In the genomic region with DNA sequence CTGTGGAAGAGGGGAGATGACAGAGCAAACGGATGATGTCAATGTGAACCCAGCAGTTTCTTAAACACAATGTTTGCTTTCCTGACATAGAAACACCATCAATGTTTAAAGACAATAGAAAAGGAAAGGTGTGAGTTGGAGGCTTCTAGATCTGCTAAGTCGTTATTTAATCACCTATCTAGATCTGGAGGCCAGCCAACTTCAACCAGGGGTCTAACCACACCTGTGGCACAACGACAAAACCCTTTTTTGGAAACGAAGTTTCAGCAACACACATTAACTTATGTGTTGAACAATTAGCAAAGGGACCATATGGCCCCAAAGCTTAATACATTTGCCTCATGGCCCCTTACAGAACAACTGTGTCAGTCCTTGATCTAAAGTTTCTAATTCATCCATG, we compare ENCODE assay signal across 22 mouse cellular contexts. TPM values are rescaled to one million over a fixed set of nuclear protein-coding genes. Genes with fewer than 3 reads are reported as not detected.
A peak's percentile ranks its signal among the peaks of the same experiment; 100 is the strongest.
DNase-seq lines count a peak whose midpoint lies in the region; ATAC-seq and TF ChIP-seq lines count a peak whose summit lies in the region.
"Had no signal": no experiment of that assay in that cellular context is flagged by ENCODE, and none has a peak within 500 bp of the region (broad histone marks: within the 10 kb centered on the region; RNA-seq: fewer than 3 reads in every experiment).

No protein-coding gene starts in this region.

- H3K79me2 ChIP-seq in heart, adult 2 months (replicated peaks; ENCODE audit: control insufficient read depth, insufficient read depth, low read length), result peaks cover 9% of the 10 kb centered on the region

- no peak overlapping the region for H3K4me2 ChIP-seq in midbrain, embryonic 15.5 days
- H3K4me2 ChIP-seq: embryonic facial prominence, embryonic 13.5 days; forebrain, embryonic 13.5 days; heart, embryonic 11.5 days; hindbrain, embryonic 14.5 days had no signal

- no peak overlapping the region for H3K4me3 ChIP-seq in heart, adult 2 months
- no peak overlapping the region for H3K4me3 ChIP-seq in midbrain, embryonic 15.5 days
- H3K4me3 ChIP-seq: embryonic facial prominence, embryonic 13.5 days; forebrain, embryonic 13.5 days had no signal

- peak overlapping the region; percentile 27 for H3K27ac ChIP-seq in heart, adult 2 months
- H3K27ac ChIP-seq in midbrain, embryonic 15.5 days, result no peak overlapping the region
- H3K27ac ChIP-seq: embryonic facial prominence, embryonic 13.5 days; forebrain, embryonic 13.5 days; hindbrain, embryonic 14.5 days had no signal

- H3K4me1 ChIP-seq in heart, adult 2 months (ENCODE audit: control insufficient read depth, insufficient read depth, low read length), result peaks cover 6% of the 10 kb centered on the region
- no peaks in the 10 kb centered on the region for H3K4me1 ChIP-seq in midbrain, embryonic 15.5 days
- H3K4me1 ChIP-seq: embryonic facial prominence, embryonic 13.5 days; forebrain, embryonic 13.5 days had no signal

- no peaks in the 10 kb centered on the region for H3K9me3 ChIP-seq in midbrain, embryonic 15.5 days
- H3K9me3 ChIP-seq: embryonic facial prominence, embryonic 13.5 days; forebrain, embryonic 13.5 days had no signal

- peak; percentile 13 for ATAC-seq in CD4-positive, CD25-positive, alpha-beta regulatory T cell, adult 4 months
- ATAC-seq in inflammation-experienced regulatory T-cells, adult 6 months, result peak; percentile 3
- ATAC-seq in erythroblast, adult 5-6 weeks (replicated peaks; ENCODE audit: low FRiP score, poor library complexity, severe bottlenecking), result no peak
- no peak for ATAC-seq in midbrain, embryonic 15.5 days (replicated peaks)
- ATAC-seq: forebrain, embryonic 13.5 days; forebrain, postnatal 0 days; intestine, postnatal 0 days; Patski had no signal

- peaks cover 20% of the 10 kb centered on the region for H3K36me3 ChIP-seq in heart, adult 2 months (ENCODE audit: control insufficient read depth, insufficient read depth, low read length)
- no peaks in the 10 kb centered on the region for H3K36me3 ChIP-seq in midbrain, embryonic 15.5 days (replicated peaks)
- H3K36me3 ChIP-seq: embryonic facial prominence, embryonic 13.5 days had no signal

- no peak for TF ChIP-seq CTCF in heart, adult 2 months (IDR thresholded peaks at IDR 0.05)

- no peak overlapping the region for H3K9ac ChIP-seq in heart, adult 2 months (ENCODE audit: low read depth, low read length)
- H3K9ac ChIP-seq in midbrain, embryonic 15.5 days, result no peak overlapping the region
- H3K9ac ChIP-seq: embryonic facial prominence, embryonic 13.5 days; forebrain, embryonic 13.5 days; forebrain, postnatal 0 days; hindbrain, embryonic 14.5 days had no signal

- WGBS in heart, adult 2 months, result 45% methylated on average over 4 of the region's 4 CpGs
- 82% methylated on average over 4 of the region's 4 CpGs for WGBS in midbrain, embryonic 15.5 days

- H3K27me3 ChIP-seq in heart, adult 2 months (ENCODE audit: control insufficient read depth, insufficient read depth, low read length), result no peaks in the 10 kb centered on the region
- no peaks in the 10 kb centered on the region for H3K27me3 ChIP-seq in midbrain, embryonic 15.5 days (replicated peaks)
- H3K27me3 ChIP-seq: embryonic facial prominence, embryonic 13.5 days; forebrain, embryonic 13.5 days; Patski had no signal

- no peak for DNase-seq in heart, adult 2 months
- no peak for DNase-seq in heart, postnatal 4 days
- DNase-seq in 416B (ENCODE audit: low read depth), result peak; percentile 51
- DNase-seq in gastrocnemius, postnatal 10 days, result no peak
- DNase-seq: adrenal gland, adult 2 months; adrenal gland, postnatal 25 days; cerebellum, adult 18-20 months; cerebellum, adult 9-11 months; cerebellum, postnatal 36 days; forebrain, postnatal 0 days; gastrocnemius, postnatal 36 days; heart, adult 18-20 months had no signal

- intact Hi-C loops in heart, adult 2 months (cut with DNase I), result no loop called here

- no peak for TF ChIP-seq POLR2A in heart, adult 2 months (IDR thresholded peaks at IDR 0.05; ENCODE audit: insufficient read depth, low read depth, low read length)

- TF ChIP-seq EP300 in heart, adult 2 months (IDR thresholded peaks at IDR 0.05; ENCODE audit: insufficient read depth, low read depth, low read length), result no peak

RNA-seq across cellular contexts. Expression of a gene that starts 6.0 kb away (rescaled TPM):
- 1 to 10 TPM; 5.3 to 5.4 TPM for total RNA-seq in heart, adult 2 months (2021)
- polyA plus RNA-seq in heart, adult 2 months (2012; rRNA removed), result 5.4 and 7.7 TPM in 2 replicates
- 10 to 100 TPM; 12.4 to 12.5 TPM for total RNA-seq in heart, postnatal 4 days (2021)
- polyA plus RNA-seq in CD4-positive, CD25-positive, alpha-beta regulatory T cell, adult 4 months (2017; shearing (Covaris generic)), result 100 to 1,000 TPM; 304 to 338 TPM
- 100 to 1,000 TPM; 205 to 255 (median 211) TPM for polyA plus RNA-seq in inflammation-experienced regulatory T-cells, adult 6 months (2017; shearing (Covaris generic))
- total RNA-seq in gastrocnemius, postnatal 10 days (2021), result 1 to 10 TPM; 3.3 to 5.4 TPM
- total RNA-seq in erythroblast, adult 5-6 weeks (2015; ENCODE audit: low replicate concordance), result 9.8 and 14.6 TPM in 2 replicates
- 15.8 and 27.2 TPM in 2 replicates for total RNA-seq in erythroblast, adult 5-6 weeks (2017; ENCODE audit: low replicate concordance)
- polyA plus RNA-seq in midbrain, embryonic 15.5 days (2015; fragmentation: Nextera tagmentation; extraction: Ambion mirVana), result 4.0 and 5.0 TPM in 2 replicates

Comparison
In these comparisons a context has a peak if more than half of its experiments do, and no peak if none do; other contexts are left out.
1. ATAC-seq: peak in CD4-positive, CD25-positive, alpha-beta regulatory T cell, adult 4 months (single experiment) and inflammation-experienced regulatory T-cells, adult 6 months (single experiment); none in erythroblast, adult 5-6 weeks (single experiment) and midbrain, embryonic 15.5 days (single experiment).